Mouse (Mus musculus): ENCODE data around the gene 4930579F01Rik.

The 4930579F01Rik gene

GRCm38 (mm10) chr3:138217631-138218264 lies 24.1 kb upstream of the 4930579F01Rik start, which contains the start of gene Adh7:
Adh7 (plus strand) TSS chr3:138217760.
- in situ Hi-C loops (cut with MboI; ENCODE audit: low sequenced_read_pairs), result no loop called here

- in situ Hi-C loops (cut with MboI; ENCODE audit: low sequenced_read_pairs), result no loop called here
Observed at GRCm38 (mm10) chr3:138216091-138216490, 22.5 kb upstream of the 4930579F01Rik start.

GRCm38 (mm10) chr3:138215395-138215989 lies 21.9 kb upstream of the 4930579F01Rik start:
- in situ Hi-C loops (cut with MboI; ENCODE audit: low sequenced_read_pairs), result no loop called here

GRCm38 (mm10) chr3:138212431-138212951 lies 18.9 kb upstream of the 4930579F01Rik start:
- in situ Hi-C loops (cut with MboI; ENCODE audit: low sequenced_read_pairs), result no loop called here

GRCm38 (mm10) chr3:138210432-138211075 lies 16.9 kb upstream of the 4930579F01Rik start:
- in situ Hi-C loops (cut with MboI; ENCODE audit: low sequenced_read_pairs), result no loop called here

GRCm38 (mm10) chr3:138208821-138209220 lies 15.2 kb upstream of the 4930579F01Rik start:
- in situ Hi-C loops (cut with MboI; ENCODE audit: low sequenced_read_pairs), result no loop called here

GRCm38 (mm10) chr3:138198722-138199068 lies 5.1 kb upstream of the 4930579F01Rik start:
- in situ Hi-C loops (cut with MboI; ENCODE audit: low sequenced_read_pairs), result no loop called here

- in situ Hi-C loops (cut with MboI; ENCODE audit: low sequenced_read_pairs), result no loop called here
Observed at GRCm38 (mm10) chr3:138197973-138198721, 4.5 kb upstream of the 4930579F01Rik start.

GRCm38 (mm10) chr3:138197556-138197955 lies 3.9 kb upstream of the 4930579F01Rik start:
- in situ Hi-C loops (cut with MboI; ENCODE audit: low sequenced_read_pairs), result no loop called here

- in situ Hi-C loops (cut with MboI; ENCODE audit: low sequenced_read_pairs), result no loop called here
Observed at GRCm38 (mm10) chr3:138197093-138197492, 3.5 kb upstream of the 4930579F01Rik start.

- in situ Hi-C loops (cut with MboI; ENCODE audit: low sequenced_read_pairs), result no loop called here
Observed at GRCm38 (mm10) chr3:138192260-138192659, 1.4 kb downstream of the 4930579F01Rik start.

GRCm38 (mm10) chr3:138185995-138186930 lies 7.4 kb downstream of the 4930579F01Rik start:
- in situ Hi-C loops (cut with MboI; ENCODE audit: low sequenced_read_pairs), result no loop called here

GRCm38 (mm10) chr3:138185290-138185689 lies 8.3 kb downstream of the 4930579F01Rik start:
- in situ Hi-C loops (cut with MboI; ENCODE audit: low sequenced_read_pairs), result no loop called here

- in situ Hi-C loops (cut with MboI; ENCODE audit: low sequenced_read_pairs), result no loop called here
Observed at GRCm38 (mm10) chr3:138183371-138183770, 10.3 kb downstream of the 4930579F01Rik start.

- in situ Hi-C loops (cut with MboI; ENCODE audit: low sequenced_read_pairs), result no loop called here
Observed at GRCm38 (mm10) chr3:138182019-138182418, 11.6 kb downstream of the 4930579F01Rik start.

- in situ Hi-C loops (cut with MboI; ENCODE audit: low sequenced_read_pairs), result no loop called here
Observed at GRCm38 (mm10) chr3:138175551-138175950, 18.1 kb downstream of the 4930579F01Rik start.

GRCm38 (mm10) chr3:138173291-138173690 lies 20.3 kb downstream of the 4930579F01Rik start:
- in situ Hi-C loops (cut with MboI; ENCODE audit: low sequenced_read_pairs), result no loop called here

- in situ Hi-C loops (cut with MboI; ENCODE audit: low sequenced_read_pairs), result no loop called here
Observed at GRCm38 (mm10) chr3:138162553-138163183, 31.0 kb downstream of the 4930579F01Rik start.

GRCm38 (mm10) chr3:138161623-138162022 lies 32.0 kb downstream of the 4930579F01Rik start:
- in situ Hi-C loops (cut with MboI; ENCODE audit: low sequenced_read_pairs), result no loop called here

- in situ Hi-C loops (cut with MboI; ENCODE audit: low sequenced_read_pairs), result no loop called here
Observed at GRCm38 (mm10) chr3:138156651-138157050, 37.0 kb downstream of the 4930579F01Rik start.
